Mouse (Mus musculus): ENCODE measurements around the gene Bag3. TPM values are rescaled to one million over a fixed set of nuclear protein-coding genes. Genes with fewer than 3 reads are reported as not detected.

Gene Bag3
- total RNA-seq, 2 experiments from 2014 or later: 7.8 to 8.0 TPM

GRCm38 (mm10) chr7:128592936-128593241, 69.5 kb downstream of the Bag3 start:
- no peak for DNase-seq (ENCODE audit: extremely low spot score in 1 of 2, low spot score in 2 of 2)
- Histone ChIP-seq H3K4me3 (no peak overlapping the region), H3K27ac (peak overlapping the region; percentile 81)
- intact Hi-C loops (cut with DNase I): no loop called here
- no peak for TF ChIP-seq CTCF (IDR thresholded peaks at IDR 0.05)

- intact Hi-C loops (cut with DNase I): no loop called here
- TF ChIP-seq CTCF (IDR thresholded peaks at IDR 0.05): no peak
- Histone ChIP-seq H3K4me3 (no peak overlapping the region), H3K27ac (no peak overlapping the region)
- DNase-seq (ENCODE audit: extremely low spot score in 1 of 2, low spot score in 2 of 2): no peak
Observed at GRCm38 (mm10) chr7:128596274-128596673, 72.9 kb downstream of the Bag3 start.

Small RNAs within 50 kb of the gene (microRNA-seq; reads per million reads assigned to microRNA genes)
- 0 reads per million in 2 experiments for gene Gm24365

Other genes starting within 250 kb of the Bag3 start
- 10 to 100 TPM; 27.5 to 27.7 TPM for gene BC017158, start 225.4 kb upstream of the Bag3 start, total RNA-seq (2021)
- gene Rgs10, start 104.9 kb upstream of the Bag3 start, total RNA-seq (2021): 10 to 100 TPM; 46.0 to 47.0 TPM
- gene Tial1, start 61.9 kb upstream of the Bag3 start, total RNA-seq (2021): 100 to 1,000 TPM; 106 to 109 TPM
- 10 to 100 TPM; 89.8 to 98.9 TPM for gene Inpp5f, start 87.7 kb downstream of the Bag3 start, total RNA-seq (2021)
- 10 to 100 TPM; 24.3 to 25.2 TPM for gene Mcmbp, start 216.9 kb downstream of the Bag3 start, total RNA-seq (2021)
- gene Sec23ip, start 221.3 kb downstream of the Bag3 start, total RNA-seq (2021): 10 to 100 TPM; 44.6 to 46.1 TPM

Data from left cerebral cortex, adult 2 months (tissue).